Comparison of ENCODE assay signal across 8 mouse cellular contexts in genomic region chr4:74013211-74014047, GRCm38 (mm10). TPM values are rescaled to one million over a fixed set of nuclear protein-coding genes. Genes with fewer than 3 reads are reported as not detected.
A peak's percentile ranks its signal among the peaks of the same experiment; 100 is the strongest.
DNase-seq lines count a peak whose midpoint lies in the region; ATAC-seq and TF ChIP-seq lines count a peak whose summit lies in the region.

Gene Frmd3 (plus strand): TSS chr4:74013442.

- peak; percentile 2; the same call in 1 of the 2 replicates for TF ChIP-seq CTCF in brain, embryonic 14.5 days (IDR thresholded peaks at IDR 0.05; ENCODE audit: borderline replicate concordance, extremely low read depth, insufficient read depth, insufficient read length)

- H3K36me3 ChIP-seq in ES-E14 (ENCODE audit: control insufficient read depth, insufficient read depth, low read length, poor library complexity, severe bottlenecking), result no peaks in the 10 kb centered on the region
- no peaks in the 10 kb centered on the region for H3K36me3 ChIP-seq in forebrain, embryonic 10.5 days (replicated peaks)
- H3K36me3 ChIP-seq in heart, embryonic 15.5 days, result no peaks in the 10 kb centered on the region
- H3K36me3 ChIP-seq in liver, embryonic 15.5 days (replicated peaks), result no peaks in the 10 kb centered on the region

- H3K4me3 ChIP-seq in ES-E14 (ENCODE audit: insufficient read depth in 1 of 2, low read depth in 1 of 2, low read length in 2 of 2, poor library complexity in 1 of 2, severe bottlenecking in 1 of 2), result peak within 1 kb of the TSS; percentile 39 to 57
- peak within 1 kb of the TSS; percentile 68 for H3K4me3 ChIP-seq in forebrain, embryonic 10.5 days
- peak within 1 kb of the TSS; percentile 60 for H3K4me3 ChIP-seq in heart, embryonic 15.5 days
- peak within 1 kb of the TSS; percentile 28; the same call in 1 of the 2 replicates for H3K4me3 ChIP-seq in liver, embryonic 15.5 days (replicated peaks)

- in situ Hi-C loops in ES-E14 (cut with MboI; ENCODE audit: low sequenced_read_pairs in 2 of 2, unreplicated experiment in 2 of 2), result no loop called here

- H3K9me3 ChIP-seq in ES-E14 (ENCODE audit: control insufficient read depth, insufficient read depth, low read depth, low read length), result no peaks in the 10 kb centered on the region
- no peaks in the 10 kb centered on the region for H3K9me3 ChIP-seq in forebrain, embryonic 10.5 days
- no peaks in the 10 kb centered on the region for H3K9me3 ChIP-seq in heart, embryonic 15.5 days (replicated peaks)
- H3K9me3 ChIP-seq in liver, embryonic 15.5 days (replicated peaks), result no peaks in the 10 kb centered on the region

- peak; percentile 31 for DNase-seq in ES-E14 (ENCODE audit: low read depth, low spot score)
- DNase-seq in brain, embryonic 14.5 days (ENCODE audit: low read depth), result peak; percentile 92
- peak; percentile 76 for DNase-seq in forebrain, embryonic 10.5 days (ENCODE audit: extremely low spot score, low spot score)
- peak; percentile 54 to 62 for DNase-seq in layer of hippocampus, adult 18-20 months (ENCODE audit: low spot score in 2 of 2)
- peak; percentile 68 for DNase-seq in right cerebral cortex, postnatal 14 days
- no peak for DNase-seq in thymus, postnatal 0 days (ENCODE audit: low spot score)

- H3K27me3 ChIP-seq in forebrain, embryonic 10.5 days (ENCODE audit: poor library complexity, severe bottlenecking), result peaks cover 30% of the 10 kb centered on the region
- H3K27me3 ChIP-seq in heart, embryonic 15.5 days, result peaks cover 20% of the 10 kb centered on the region
- peaks cover 12% of the 10 kb centered on the region for H3K27me3 ChIP-seq in liver, embryonic 15.5 days

- H3K4me1 ChIP-seq in ES-E14 (ENCODE audit: control insufficient read depth in 2 of 2, insufficient read depth in 2 of 2, low read length in 2 of 2, poor library complexity in 1 of 2), result peaks cover 0 to 2% of the 10 kb centered on the region in 2 experiments; a peak in 1 of 4 replicates
- H3K4me1 ChIP-seq in forebrain, embryonic 10.5 days, result peaks cover 15% of the 10 kb centered on the region
- H3K4me1 ChIP-seq in heart, embryonic 15.5 days (replicated peaks), result peaks cover 11% of the 10 kb centered on the region
- no peaks in the 10 kb centered on the region for H3K4me1 ChIP-seq in liver, embryonic 15.5 days (replicated peaks)

- peak; percentile 71 for TF ChIP-seq POLR2A in brain, embryonic 14.5 days (IDR thresholded peaks at IDR 0.05; ENCODE audit: borderline replicate concordance, extremely low read depth, insufficient read depth, insufficient read length, poor library complexity, severe bottlenecking)

- ATAC-seq in heart, embryonic 15.5 days (replicated peaks; ENCODE audit: insufficient number of reproducible peaks, insufficient read depth, low FRiP score, low read depth), result peak; percentile 82
- no peak for ATAC-seq in liver, embryonic 15.5 days (ENCODE audit: insufficient read depth)

- peak within 1 kb of the TSS; percentile 97 for H3K4me2 ChIP-seq in heart, embryonic 15.5 days
- H3K4me2 ChIP-seq in liver, embryonic 15.5 days, result peak within 1 kb of the TSS; percentile 48

- WGBS in forebrain, embryonic 10.5 days, result under 1% methylated on average over 56 of the region's 56 CpGs
- under 1% methylated on average over 56 of the region's 56 CpGs for WGBS in heart, embryonic 15.5 days
- 1% methylated on average over 56 of the region's 56 CpGs for WGBS in liver, embryonic 15.5 days (ENCODE audit: insufficient replicate concordance)

- no peak within 1 kb of the TSS for H3K27ac ChIP-seq in ES-E14 (ENCODE audit: insufficient read depth, low read depth, low read length, poor library complexity, severe bottlenecking)
- H3K27ac ChIP-seq in forebrain, embryonic 10.5 days, result peak within 1 kb of the TSS; percentile 88
- H3K27ac ChIP-seq in heart, embryonic 15.5 days, result no peak within 1 kb of the TSS
- H3K27ac ChIP-seq in liver, embryonic 15.5 days (replicated peaks), result no peak within 1 kb of the TSS

- H3K9ac ChIP-seq in ES-E14 (ENCODE audit: insufficient read depth, low read depth, low read length, poor library complexity, severe bottlenecking), result peak within 1 kb of the TSS; percentile 8
- peak within 1 kb of the TSS; percentile 49 for H3K9ac ChIP-seq in heart, embryonic 15.5 days
- no peak within 1 kb of the TSS for H3K9ac ChIP-seq in liver, embryonic 15.5 days

TF ChIP-seq in ES-E14, 5 proteins besides CTCF, POLR2A, EP300 and RAD21:
- no peak for TF ChIP-seq CHD2 (IDR thresholded peaks at IDR 0.05; ENCODE audit: low read depth, low read length)
- no peak for TF ChIP-seq ZNF384 (IDR thresholded peaks at IDR 0.05; ENCODE audit: low read depth, low read length)
- no peak for TF ChIP-seq HCFC1 (IDR thresholded peaks at IDR 0.05; ENCODE audit: borderline replicate concordance, insufficient read depth, low read length)
- TF ChIP-seq MAFK (IDR thresholded peaks at IDR 0.05; ENCODE audit: insufficient read depth, low read depth, low read length), result no peak
- TF ChIP-seq ZC3H11A (IDR thresholded peaks at IDR 0.05; ENCODE audit: borderline replicate concordance, low read depth, low read length), result no peak

RNA-seq across cellular contexts. Expression of gene Frmd3, which starts in this region (rescaled TPM):
- 0.05 and 0.09 TPM in 2 replicates for total RNA-seq in ES-E14 (2012; rRNA removed)
- polyA plus RNA-seq in brain, embryonic 14.5 days (2012; rRNA removed), result 7.6 and 13.3 TPM in 2 replicates
- polyA plus RNA-seq in forebrain, embryonic 10.5 days (2016; fragmentation: Nextera tagmentation; extraction: Ambion mirVana), result 2.3 and 2.7 TPM in 2 replicates
- 0.19 and 0.63 TPM in 2 replicates for polyA plus RNA-seq in heart, embryonic 15.5 days (2015; fragmentation: Nextera tagmentation; extraction: Ambion mirVana)
- total RNA-seq in layer of hippocampus, adult 18-20 months (2021), result 1 to 10 TPM; 2.0 to 2.6 TPM
- 0.16 and 0.23 TPM in 2 replicates for polyA plus RNA-seq in liver, embryonic 15.5 days (2015; fragmentation: Nextera tagmentation; extraction: Ambion mirVana)
- polyA plus RNA-seq in thymus, postnatal 0 days (2015; fragmentation: Nextera tagmentation; extraction: Ambion mirVana), result 0.15 and 0.25 TPM in 2 replicates

Comparison
In these comparisons a context has a peak if more than half of its experiments do, and no peak if none do; other contexts are left out.
1. Peak in DNase-seq, H3K4me3 ChIP-seq and H3K9ac ChIP-seq in ES-E14; RNA of the gene not detected or under 1 TPM.
2. Peak in ATAC-seq, H3K4me3 ChIP-seq, H3K9ac ChIP-seq and H3K4me2 ChIP-seq in heart, embryonic 15.5 days; RNA of the gene not detected or under 1 TPM.